Mouse (Mus musculus) embryonic facial prominence, embryonic 14.5 days (tissue): ENCODE data around the gene Ush1c. TPM values are rescaled to one million over a fixed set of nuclear protein-coding genes. Genes with fewer than 3 reads are reported as not detected.

Source experiments
- ATAC-seq: fragments of 200-750 bp; cut with Nextera tagmentation; 2 replicates; pipeline ENCODE4 v1.8.0; 2017; ENCODE audit warnings: low read depth, moderate number of reproducible peaks, moderate TSS enrichment
- DNase-seq: peaks from one replicate; pipeline ENCODE4 v3.0.0-alpha.2; 2015; ENCODE audit warnings: low spot score
- H3K27ac ChIP-seq: fragments of 300-500 bp; sonication (generic); replicated peaks from 2 replicates; pipeline ENCODE4 v1.5.1; 2014; ENCODE audit warnings: low read depth, mild to moderate bottlenecking, low read length, moderate library complexity
- H3K27me3 ChIP-seq: fragments of 300-500 bp; sonication (generic); replicated peaks from 2 replicates; pipeline ENCODE4 v1.6.1; 2014; ENCODE audit warnings: low read length; ENCODE audit not compliant: control insufficient read depth, insufficient read depth
- H3K36me3 ChIP-seq: fragments of 300-500 bp; sonication (generic); 2 replicates; pipeline ENCODE4 v1.6.1; 2014; ENCODE audit warnings: low read length, mixed read lengths; ENCODE audit not compliant: control insufficient read depth, insufficient read depth
- H3K4me1 ChIP-seq: fragments of 300-500 bp; sonication (generic); 2 replicates; pipeline ENCODE4 v1.6.1; 2014; ENCODE audit warnings: antibody characterized with exemption, low read length; ENCODE audit not compliant: control insufficient read depth, insufficient read depth
- H3K4me2 ChIP-seq: fragments of 300-500 bp; sonication (generic); 2 replicates; pipeline ENCODE4 v1.6.1; 2014; ENCODE audit warnings: low read depth, mild to moderate bottlenecking, low read length, moderate library complexity, mixed read lengths
- H3K4me3 ChIP-seq: fragments of 300-500 bp; sonication (generic); 2 replicates; pipeline ENCODE4 v1.5.1; 2014; ENCODE audit warnings: low read depth, mild to moderate bottlenecking, low read length
- H3K9ac ChIP-seq: fragments of 300-500 bp; sonication (generic); 2 replicates; pipeline ENCODE4 v1.6.1; 2014; ENCODE audit warnings: low read depth, mild to moderate bottlenecking, low read length, moderate library complexity, mixed read lengths
- H3K9me3 ChIP-seq: fragments of 300-500 bp; sonication (generic); 2 replicates; pipeline ENCODE4 v1.6.1; 2016; ENCODE audit warnings: low read length; ENCODE audit not compliant: control insufficient read depth
- WGBS: fragments of 180-500 bp; shearing (Covaris S2); extraction: QIAGEN DNeasy Blood & Tissue Kit; methylation state at CpG from one replicate; pipeline ENCODE4 v1.1.7; 2014; 5-methylcytosine and 5-hydroxymethylcytosine counted together
- polyA plus RNA-seq: library from polyadenylated mRNA; unstranded; fragments of >200 nt; fragmentation: Nextera tagmentation; extraction: Ambion mirVana; gene quantifications from 2 replicates; pipeline ENCODE4 v1.2.1, GENCODE M21; 2014

Gene Ush1c
- polyA plus RNA-seq, 1 experiment from 2014 or later = 0.68 TPM

DNA sequence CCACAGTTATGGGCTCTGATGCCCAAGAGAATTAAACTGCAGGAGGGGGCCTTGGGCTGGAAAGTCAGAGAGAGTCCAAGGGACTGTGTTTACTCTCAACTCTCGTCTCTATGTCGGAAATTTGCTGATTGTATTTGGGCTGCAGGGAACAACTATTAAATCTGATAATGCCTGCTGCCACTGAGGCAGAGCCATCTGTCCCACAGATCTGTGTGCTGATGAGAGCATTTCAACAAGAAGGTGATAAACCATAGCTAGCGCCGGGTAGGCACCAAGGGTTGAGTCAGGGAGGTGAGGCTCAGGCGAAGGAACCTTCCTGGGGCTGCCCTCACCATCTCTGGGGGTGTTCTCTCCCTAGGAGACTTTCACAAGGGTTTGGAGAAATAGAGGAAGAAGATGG is 75.6 kb downstream of the Ush1c start:
- no peak for ATAC-seq
- H3K4me2 ChIP-seq = no peak overlapping the region
- H3K36me3 ChIP-seq = no peaks in the 10 kb centered on the region
- H3K4me1 ChIP-seq = no peaks in the 10 kb centered on the region
- no peak overlapping the region for H3K27ac ChIP-seq
- WGBS = 67% methylated on average over 5 of the region's 5 CpGs
- no peaks in the 10 kb centered on the region for H3K27me3 ChIP-seq
- H3K4me3 ChIP-seq = no peak overlapping the region
- no peak overlapping the region for H3K9ac ChIP-seq
- no peak for DNase-seq
- no peaks in the 10 kb centered on the region for H3K9me3 ChIP-seq

DNA sequence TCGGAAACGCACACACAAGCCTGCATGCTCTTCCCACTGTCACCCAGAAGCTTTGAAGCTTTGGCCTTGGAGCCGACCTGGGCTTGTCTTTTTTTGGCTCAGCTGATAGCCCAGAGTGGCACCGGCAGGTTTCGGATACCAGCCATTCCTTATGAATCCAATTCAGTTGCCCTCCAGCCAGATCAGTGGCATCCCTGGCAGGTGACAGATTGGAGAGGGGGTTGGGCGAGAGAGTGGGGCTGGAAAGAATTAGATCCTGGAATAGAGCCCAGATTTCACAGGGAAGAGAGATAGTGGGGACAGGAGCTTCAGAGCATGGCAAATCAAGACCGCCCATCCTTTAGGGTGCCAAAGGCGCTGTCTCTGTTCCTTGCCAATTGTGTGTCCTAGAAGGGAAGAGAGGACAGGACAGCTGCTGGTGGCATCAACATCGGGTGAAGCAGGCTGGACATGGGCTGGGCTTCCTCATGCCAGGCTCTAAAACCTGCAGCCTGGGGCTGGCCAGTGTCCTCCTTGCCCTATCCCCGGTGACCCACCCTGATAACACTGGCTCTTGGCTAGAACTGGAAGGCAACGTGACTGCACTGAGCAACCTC is 76.1 kb downstream of the Ush1c start:
- DNase-seq (no peak), ATAC-seq (no peak)
- H3K4me3 ChIP-seq = no peak overlapping the region
- H3K4me2 ChIP-seq = no peak overlapping the region
- no peaks in the 10 kb centered on the region for H3K4me1 ChIP-seq
- no peak overlapping the region for H3K9ac ChIP-seq
- H3K9me3 ChIP-seq = no peaks in the 10 kb centered on the region
- no peak overlapping the region for H3K27ac ChIP-seq
- no peaks in the 10 kb centered on the region for H3K36me3 ChIP-seq
- 63% methylated on average over 11 of the region's 11 CpGs for WGBS
- H3K27me3 ChIP-seq = no peaks in the 10 kb centered on the region

DNA sequence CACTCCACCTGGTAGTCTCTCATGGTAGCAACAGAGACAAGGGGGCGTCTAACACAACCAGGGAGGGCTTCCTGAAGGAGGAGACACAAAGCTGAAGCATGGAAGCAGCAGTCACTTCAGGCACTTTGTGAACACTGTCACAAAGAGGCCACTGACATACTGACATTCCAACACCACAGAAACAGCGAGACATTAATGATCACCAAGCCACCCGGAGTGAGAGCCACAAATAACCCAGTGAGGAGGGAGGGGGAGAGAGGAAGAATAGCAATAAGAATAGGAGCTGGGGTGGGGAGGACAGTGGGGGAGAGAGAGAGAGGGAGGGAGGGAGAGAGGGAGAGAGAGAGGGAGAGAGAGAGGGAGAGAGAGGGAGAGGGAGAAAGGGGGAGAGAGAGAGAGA is 76.7 kb downstream of the Ush1c start:
- WGBS = 36% methylated on average over 3 of the region's 3 CpGs
- Histone ChIP-seq H3K4me2 (no peak overlapping the region), H3K9ac (no peak overlapping the region), H3K36me3 (no peaks in the 10 kb centered on the region), H3K9me3 (no peaks in the 10 kb centered on the region), H3K27ac (no peak overlapping the region), H3K4me3 (no peak overlapping the region), H3K4me1 (no peaks in the 10 kb centered on the region), H3K27me3 (no peaks in the 10 kb centered on the region)
- no peak for DNase-seq
- no peak for ATAC-seq

DNA sequence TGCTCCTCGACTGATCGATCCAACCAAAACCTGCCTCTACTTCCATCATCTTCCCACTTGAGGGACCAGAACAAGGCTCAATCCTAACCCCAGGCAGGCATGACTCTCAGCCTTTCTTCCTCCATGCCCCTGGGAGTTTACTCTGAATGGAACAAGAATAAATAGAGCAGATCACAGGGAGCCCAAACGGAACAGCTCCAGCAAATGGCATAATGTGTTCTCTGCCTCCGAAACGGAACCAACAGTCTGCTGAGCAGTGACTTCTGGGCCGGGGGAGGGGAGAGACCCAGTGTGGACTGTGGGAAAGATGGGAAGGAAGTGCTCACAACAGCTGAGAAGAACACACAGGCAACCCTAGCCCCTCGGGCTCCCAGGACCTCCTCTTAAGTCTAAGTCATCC is 80.6 kb downstream of the Ush1c start:
- H3K36me3 ChIP-seq = no peaks in the 10 kb centered on the region
- no peak overlapping the region for H3K4me3 ChIP-seq
- H3K9ac ChIP-seq = no peak overlapping the region
- no peak for DNase-seq
- no peak for ATAC-seq
- WGBS = 68% methylated on average over 7 of the region's 7 CpGs
- H3K9me3 ChIP-seq = no peaks in the 10 kb centered on the region
- H3K27me3 ChIP-seq = no peaks in the 10 kb centered on the region
- no peak overlapping the region for H3K27ac ChIP-seq
- H3K4me1 ChIP-seq = no peaks in the 10 kb centered on the region
- no peak overlapping the region for H3K4me2 ChIP-seq

DNA sequence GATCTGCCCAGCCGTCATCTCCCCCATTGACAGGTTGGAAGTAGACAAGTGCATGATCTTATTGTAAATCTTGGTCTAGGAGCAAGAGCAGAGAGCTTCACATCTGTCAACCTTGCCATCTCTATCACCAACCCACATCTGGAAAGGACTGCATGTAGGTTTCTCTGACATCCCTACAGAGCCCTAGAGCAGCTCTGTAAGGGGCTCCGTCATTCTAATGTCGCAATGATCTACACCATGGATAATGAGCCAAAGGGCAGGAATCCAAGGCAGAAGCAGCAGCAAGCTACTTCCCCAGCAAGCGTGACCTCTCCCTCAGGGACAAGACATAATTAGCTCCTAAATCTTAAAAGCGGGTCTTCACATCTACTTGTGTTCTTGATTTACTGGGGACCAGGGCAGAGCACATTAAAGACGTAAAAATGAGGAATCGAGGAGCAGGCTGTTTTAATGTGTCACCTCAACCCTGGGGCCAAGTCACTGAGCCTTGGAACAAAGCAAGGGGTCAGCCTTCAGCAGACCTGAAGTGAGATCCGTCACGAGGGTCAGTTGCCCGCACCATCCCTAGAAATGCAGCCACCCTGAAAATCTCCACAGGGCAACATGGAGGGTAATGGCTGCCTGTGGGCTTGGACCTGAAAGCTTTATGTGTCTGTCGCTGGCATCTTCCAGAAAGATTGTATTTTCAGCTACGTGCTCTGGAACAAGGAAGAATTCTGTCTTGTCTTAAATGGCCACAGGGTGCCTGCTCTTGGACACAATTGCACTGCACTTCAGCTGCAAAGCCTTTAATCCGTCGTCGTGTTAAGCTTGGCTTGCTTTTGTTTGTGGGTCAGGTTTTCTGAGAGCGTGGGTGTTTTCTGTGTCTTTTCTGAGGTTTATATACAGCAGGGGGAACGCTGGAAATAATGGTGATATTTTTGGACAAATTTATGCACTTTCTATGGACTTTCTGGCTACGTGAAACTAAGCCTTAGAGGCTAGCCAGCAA is 83.5 kb downstream of the Ush1c start:
- Histone ChIP-seq H3K4me1 (no peaks in the 10 kb centered on the region), H3K27me3 (no peaks in the 10 kb centered on the region), H3K9ac (no peak overlapping the region), H3K9me3 (no peaks in the 10 kb centered on the region), H3K36me3 (no peaks in the 10 kb centered on the region), H3K4me2 (no peak overlapping the region), H3K4me3 (no peak overlapping the region), H3K27ac (no peak overlapping the region)
- DNase-seq = no peak
- 52% methylated on average over 18 of the region's 18 CpGs for WGBS
- no peak for ATAC-seq

DNA sequence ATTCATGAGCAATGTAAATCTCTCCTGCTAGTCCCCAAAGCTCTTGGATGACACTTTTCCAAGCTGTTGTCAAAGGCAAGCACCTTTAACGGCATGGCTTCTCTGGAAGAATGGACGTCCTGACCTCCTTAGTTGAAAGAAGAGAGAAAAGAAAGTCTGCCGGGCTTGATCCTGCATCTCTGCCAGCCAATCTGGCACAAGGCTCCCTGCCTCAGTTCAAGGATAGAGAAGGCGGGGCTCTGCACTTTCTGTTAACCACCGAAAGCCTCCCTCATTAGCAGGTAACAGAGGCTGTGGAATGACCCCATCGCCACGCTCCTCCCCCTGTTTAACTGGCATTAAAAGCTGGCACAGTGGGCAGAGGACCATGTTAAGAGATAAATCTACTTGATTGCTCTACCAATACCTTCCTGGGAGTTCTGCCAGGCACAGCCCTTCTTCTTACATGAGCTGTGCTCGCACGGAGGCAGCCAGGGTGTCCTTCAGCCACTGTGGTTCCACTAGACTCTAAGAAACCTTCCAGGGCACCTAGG is 85.4 kb downstream of the Ush1c start:
- Histone ChIP-seq H3K36me3 (no peaks in the 10 kb centered on the region), H3K9ac (no peak overlapping the region), H3K27ac (no peak overlapping the region), H3K27me3 (no peaks in the 10 kb centered on the region), H3K9me3 (no peaks in the 10 kb centered on the region), H3K4me1 (no peaks in the 10 kb centered on the region), H3K4me3 (no peak overlapping the region), H3K4me2 (no peak overlapping the region)
- no peak for ATAC-seq
- no peak for DNase-seq
- WGBS = 81% methylated on average over 9 of the region's 9 CpGs

DNA sequence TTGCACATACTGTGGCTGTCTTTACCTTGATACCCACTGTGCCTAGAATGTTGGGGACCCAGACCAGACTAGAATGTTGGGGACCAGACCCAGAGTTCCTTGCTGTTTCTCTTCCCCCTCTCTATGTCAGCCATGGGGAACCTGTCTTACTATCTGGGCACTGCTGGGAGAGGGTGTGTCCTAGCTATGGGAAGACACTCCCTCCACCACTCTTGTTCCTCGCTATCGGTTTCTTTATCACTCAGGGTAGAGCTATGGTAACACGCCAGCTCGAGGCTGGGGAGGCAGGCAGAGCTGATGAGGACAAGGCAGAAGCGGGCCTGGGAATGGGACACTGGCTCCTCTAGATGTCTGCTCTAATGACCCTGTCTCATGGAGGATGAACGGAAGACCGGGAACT is 90.9 kb downstream of the Ush1c start:
- H3K27ac ChIP-seq = no peak overlapping the region
- no peak for ATAC-seq
- WGBS = 85% methylated on average over 7 of the region's 7 CpGs
- no peaks in the 10 kb centered on the region for H3K27me3 ChIP-seq
- H3K4me3 ChIP-seq = no peak overlapping the region
- DNase-seq = no peak
- H3K9ac ChIP-seq = no peak overlapping the region
- no peaks in the 10 kb centered on the region for H3K4me1 ChIP-seq
- H3K36me3 ChIP-seq = no peaks in the 10 kb centered on the region
- no peaks in the 10 kb centered on the region for H3K9me3 ChIP-seq
- H3K4me2 ChIP-seq = no peak overlapping the region

DNA sequence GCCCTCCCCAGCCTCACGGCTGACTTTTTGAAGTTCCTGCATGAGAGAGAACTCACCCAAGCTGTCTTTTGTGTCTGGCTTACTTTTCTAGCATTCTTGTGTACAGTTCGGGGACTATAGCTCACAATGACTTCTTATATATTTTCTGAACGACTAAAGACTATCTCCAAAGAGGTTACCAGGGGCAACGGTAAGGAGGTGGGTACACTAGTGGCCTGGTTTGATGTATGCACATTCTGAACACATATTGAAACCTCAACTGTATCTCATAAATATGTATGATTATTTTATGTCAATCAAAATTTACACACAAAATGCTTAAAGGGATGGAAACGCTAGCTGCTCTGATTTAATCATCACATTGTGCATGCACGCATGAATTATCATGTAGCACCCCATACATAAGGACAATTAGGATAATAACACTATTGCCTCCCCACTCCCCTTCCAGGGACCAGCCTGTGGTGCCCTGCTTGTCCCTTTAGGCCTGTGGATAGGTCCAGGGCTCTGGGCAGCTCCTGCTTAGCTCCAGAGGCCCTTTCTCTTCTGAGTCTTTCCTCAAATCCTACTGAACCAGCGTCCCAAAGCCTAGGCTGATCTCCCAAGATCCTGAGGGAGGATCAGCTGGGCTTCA is 91.5 kb downstream of the Ush1c start:
- Histone ChIP-seq H3K9ac (no peak overlapping the region), H3K4me3 (no peak overlapping the region), H3K36me3 (no peaks in the 10 kb centered on the region), H3K27me3 (no peaks in the 10 kb centered on the region), H3K9me3 (no peaks in the 10 kb centered on the region), H3K27ac (no peak overlapping the region), H3K4me2 (no peak overlapping the region), H3K4me1 (no peaks in the 10 kb centered on the region)
- WGBS = 75% methylated on average over 7 of the region's 7 CpGs
- no peak for DNase-seq
- no peak for ATAC-seq
